Mouse (Mus musculus) fibroblast of lung, adult 2 months (primary cell): ENCODE data around the gene Fhit.

Experiments used
- DNase-seq: peaks from one replicate; pipeline ENCODE4 v3.0.0-alpha.2; 2011; ENCODE audit warnings: low read depth

The Fhit gene

DNA sequence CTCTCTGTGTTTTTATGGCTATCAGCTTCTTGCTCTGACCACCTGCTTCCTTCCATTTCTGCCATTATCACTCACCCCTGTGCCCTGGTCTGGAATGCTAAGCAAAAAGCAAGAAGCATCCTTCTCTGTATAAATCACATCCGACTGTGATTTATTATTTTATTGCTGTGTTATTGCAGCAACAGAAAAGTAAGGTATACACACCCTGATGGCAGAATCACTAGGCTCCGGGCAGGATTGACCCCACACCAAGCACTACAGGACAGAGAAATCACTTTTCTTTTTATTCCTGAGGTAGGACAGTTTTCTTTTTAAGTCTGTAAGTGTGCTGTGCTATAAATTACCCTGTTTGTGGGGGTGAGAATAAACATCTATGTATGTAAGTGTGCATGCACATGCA is 460.1 kb downstream of the Fhit start:
- DNase-seq, result no peak

DNA sequence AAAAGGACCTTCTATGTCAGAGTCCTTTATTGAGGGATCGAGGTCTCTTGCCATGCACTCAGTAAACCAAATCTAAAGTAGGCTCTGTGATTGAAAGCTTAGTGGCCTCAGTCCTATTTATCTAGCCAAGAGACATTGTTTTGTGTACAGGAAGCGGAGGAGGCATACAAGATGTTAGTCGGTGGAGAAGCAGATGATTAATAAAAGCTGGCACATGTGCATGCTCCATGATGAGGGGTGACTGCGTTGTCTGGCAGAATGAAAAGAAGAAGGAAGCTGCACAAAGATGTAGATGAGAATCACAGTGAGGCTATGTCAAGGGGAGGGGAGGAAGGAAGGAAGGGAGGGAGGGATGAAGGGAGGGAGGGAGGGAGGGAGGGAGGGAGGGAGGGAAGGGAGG is 481.8 kb downstream of the Fhit start:
- DNase-seq, result no peak

DNA sequence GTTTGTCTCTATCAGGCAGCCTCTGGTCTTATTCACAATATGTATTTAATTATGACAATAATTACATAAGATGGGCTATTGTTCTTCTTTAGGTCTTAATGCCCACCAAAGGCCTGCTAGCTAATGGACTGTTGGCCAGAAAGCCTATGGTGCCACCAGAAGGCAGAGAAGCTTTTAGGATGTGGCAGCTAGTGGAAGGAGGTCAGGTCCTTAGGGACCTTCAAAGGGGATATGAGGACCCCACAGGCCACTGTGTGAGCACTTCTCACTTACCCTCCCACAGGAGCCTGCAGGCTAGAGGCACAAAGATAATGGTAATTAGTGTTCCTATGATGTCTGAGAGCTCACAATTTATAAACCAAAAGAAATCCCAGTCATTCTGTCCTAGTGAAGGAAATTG is 482.2 kb downstream of the Fhit start:
- DNase-seq, result no peak

DNA sequence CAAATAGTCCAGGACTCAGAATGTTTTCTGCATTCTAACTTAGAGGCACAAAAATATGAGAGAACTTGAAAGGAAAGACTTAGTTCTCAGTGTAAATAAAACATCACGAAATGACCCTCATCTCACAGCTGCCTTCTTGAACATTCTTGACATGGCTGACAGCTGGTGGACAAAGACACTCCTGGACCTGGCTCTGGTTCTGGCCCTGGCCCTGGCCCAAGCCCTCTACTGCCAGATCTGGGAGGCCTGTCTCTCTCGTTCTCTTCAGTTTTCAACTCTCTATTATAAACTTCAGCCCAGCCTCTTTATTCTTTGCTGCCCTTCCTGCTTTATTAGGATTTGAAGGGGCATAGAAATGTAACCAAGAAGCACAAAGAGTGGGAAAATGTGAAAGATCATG is 484.2 kb downstream of the Fhit start:
- no peak for DNase-seq

DNA sequence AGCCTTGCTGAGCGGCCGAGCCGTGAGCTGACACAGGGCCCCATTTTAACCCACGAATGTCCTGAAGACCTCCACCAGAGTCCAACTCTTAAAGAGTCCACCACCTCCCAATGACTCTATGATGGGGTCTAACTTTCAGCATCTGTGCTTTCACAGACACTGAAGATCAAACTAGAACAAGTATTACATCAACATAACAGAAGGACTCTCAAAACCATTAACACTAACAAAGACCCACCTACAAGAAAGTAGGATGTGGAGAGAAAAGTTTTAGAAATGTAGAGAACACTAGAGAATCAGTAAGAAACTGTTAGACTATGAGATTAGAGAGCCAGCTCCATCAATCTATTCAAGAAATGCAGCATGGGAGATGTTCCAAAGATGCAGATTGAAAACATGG is 501.6 kb downstream of the Fhit start:
- no peak for DNase-seq

DNA sequence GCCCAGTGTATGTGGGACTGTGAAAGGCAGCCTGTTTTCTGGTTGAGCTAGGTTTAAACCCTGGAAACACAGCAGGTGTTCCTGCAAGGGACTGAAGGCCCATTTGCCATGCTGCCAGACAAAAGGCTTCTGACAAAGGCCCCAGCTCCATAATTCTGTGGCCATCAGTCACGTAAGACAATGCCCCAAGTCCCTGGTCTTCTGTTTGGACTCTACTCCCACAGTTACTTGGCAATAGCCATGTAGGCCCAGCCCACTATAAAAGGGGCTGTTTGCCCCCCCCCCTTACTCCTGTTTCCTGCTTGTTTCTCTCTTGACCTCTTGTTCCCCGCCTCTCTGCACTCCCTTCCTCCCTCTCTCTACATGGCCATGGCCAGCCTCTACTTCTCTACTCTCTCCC is 502.5 kb downstream of the Fhit start:
- no peak for DNase-seq

DNA sequence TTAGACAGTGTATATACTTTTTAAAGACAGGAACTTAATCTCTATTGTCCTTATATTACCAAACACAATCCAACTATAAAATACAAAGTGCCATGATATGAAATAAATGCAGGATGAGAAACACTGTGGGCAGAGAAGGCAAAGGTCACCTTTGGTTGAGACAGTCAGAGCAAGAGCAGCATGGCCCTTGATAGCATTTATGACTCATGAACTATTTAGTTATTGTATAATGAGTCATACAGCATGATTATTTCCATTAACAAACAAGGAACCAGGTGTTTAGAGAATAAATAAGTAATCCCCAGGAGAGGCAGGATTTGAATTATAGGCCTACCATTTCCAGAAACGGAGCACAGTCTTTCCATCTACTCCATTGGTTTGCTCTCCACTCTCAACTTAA is 503.6 kb downstream of the Fhit start:
- DNase-seq, result no peak

DNA sequence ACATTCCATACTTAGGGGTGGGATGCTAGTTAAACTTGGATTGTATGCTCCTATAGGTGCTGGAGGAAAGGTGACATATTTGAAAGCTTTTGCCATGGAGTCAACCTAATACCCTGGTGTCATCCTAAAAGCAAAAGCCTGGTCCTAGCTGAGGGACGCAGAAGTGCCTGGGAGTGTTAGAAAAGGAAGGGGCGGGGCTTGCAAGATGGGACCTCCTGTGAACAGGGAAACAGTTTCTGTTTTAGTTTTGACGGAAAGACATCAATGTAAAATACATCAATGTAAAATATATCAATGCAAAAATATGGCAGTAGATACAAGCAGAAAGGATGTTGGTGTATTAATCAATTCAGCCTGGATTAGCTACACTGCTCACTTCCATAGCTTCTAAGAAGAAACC is 504.5 kb downstream of the Fhit start:
- DNase-seq, result no peak

DNA sequence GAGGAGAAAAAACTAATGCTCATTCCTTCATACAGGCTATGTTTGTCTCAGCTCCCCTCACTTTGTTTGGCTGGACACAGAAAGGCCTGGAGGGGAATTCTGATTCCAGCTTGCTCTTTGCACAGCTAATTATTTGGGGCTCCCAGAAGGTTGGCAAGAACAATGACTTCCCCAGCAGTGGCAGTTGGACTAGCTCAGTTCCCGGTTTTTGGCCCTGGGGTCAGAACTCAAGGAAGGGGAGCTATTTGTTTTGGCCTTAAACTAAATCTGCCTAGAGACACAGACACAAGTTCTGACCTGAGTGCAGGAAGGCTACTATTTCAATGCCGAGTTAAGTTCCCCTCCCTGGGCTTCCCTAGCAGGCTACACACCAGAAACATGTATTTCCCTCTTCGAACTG is 506.0 kb downstream of the Fhit start:
- DNase-seq, result no peak

DNA sequence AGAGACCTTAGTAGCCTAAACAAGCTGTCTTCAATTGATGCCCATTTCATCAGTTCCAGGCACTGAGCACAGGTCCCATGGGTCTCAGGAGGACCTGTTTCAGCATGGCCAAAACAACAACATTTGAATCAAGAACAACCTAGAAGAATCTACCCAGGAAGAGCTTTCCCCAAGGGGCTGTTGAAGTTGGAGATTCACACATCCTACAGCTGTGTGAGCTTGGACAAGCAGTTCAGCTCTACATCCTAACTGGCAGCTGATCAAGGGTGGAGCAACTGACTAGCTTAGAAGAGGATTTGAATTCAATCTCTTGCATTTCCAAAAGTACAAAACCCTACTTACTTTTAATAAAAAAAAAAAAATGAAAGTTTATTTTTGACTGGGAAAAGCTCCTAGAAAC is 514.0 kb downstream of the Fhit start:
- no peak for DNase-seq

DNA sequence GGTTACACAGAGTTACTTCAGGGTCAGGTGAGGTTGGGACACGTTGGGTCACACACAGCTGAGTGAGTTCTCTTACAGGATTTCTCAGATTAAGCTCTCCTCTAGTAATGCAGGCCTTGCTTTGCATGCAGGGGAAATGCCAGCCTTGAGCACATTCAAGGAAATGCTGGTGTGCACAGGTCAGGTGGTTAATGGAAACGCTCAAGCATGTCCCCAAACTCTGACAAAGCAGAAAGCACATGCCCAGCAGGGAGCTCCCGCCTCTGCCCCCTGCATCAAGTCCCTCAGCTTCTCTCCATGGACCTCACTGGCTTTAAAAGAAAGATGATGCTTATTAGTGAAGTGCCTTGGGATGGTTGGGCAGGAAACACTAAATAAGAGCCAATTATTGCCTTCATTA is 530.1 kb downstream of the Fhit start:
- no peak for DNase-seq

DNA sequence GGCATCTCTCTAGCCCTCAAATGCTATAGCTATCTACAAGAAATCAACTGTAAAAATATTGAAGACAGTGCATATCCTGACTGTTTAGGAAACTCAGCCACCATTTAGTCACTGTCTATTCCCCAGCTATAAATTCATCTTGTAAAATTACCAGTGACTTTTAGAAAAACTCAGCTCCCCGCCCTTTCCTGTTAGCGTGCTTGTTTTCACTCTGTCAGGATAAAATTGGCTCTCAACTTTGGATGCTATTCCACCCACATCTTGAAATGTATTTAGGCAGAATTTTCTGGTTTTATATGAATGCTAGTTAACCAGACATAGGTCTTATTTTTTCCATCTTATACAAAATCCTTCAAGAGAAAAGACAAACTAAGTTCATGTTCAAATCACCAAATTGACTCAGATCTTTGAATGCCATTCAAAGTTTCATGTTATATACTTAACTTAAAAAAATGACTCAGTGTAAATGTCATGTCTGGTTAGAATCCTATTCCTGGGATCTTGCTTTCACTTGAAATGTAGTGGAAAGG is 530.9 kb downstream of the Fhit start:
- DNase-seq, result no peak

DNA sequence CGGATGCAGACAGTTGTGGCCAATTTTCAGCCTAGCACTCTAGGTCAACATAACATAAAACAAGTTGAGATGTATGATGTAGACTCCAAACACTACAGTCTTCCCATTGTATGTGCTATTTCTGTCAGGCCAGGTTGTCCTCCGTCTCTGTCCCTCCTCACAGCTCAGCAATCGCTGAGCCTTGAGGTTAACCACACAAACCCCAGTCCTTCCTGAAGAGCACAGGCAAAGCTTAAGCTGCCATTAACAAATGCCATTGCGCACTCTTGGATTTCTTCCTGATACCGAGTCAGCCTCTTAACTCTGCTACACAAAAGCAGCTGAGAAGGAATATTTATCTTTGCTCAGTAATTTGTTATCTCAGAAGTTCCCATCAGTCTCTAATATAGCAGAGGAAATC is 568.4 kb downstream of the Fhit start:
- no peak for DNase-seq

DNA sequence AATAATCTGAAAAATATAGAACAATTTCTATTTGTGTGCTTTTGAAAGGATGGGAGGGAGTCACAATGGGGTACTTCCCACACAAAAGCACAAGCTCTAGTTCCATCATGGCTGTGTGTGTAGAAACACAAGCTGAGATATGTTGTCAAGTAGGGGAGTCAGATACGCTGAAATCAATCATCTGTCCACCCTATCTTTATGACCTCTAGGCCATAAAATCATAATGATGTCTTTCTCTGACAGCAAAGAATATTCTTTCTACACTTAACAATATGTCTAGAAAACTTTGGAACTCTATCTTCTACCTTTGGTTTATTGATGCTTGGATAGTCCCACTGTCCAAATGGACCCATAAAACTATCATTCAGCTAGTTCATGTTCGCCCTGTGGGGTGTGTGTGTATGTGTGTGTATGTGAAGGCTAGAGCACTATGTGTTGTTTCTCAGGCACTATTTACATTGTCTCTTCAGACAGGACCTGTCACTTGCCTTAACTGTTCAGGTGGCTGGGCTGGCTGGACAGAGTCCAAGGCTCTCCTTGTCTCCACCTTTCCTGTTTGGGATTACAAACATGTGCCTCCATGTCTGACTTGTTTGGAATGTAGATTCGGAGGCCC is 592.8 kb downstream of the Fhit start:
- DNase-seq, result no peak

DNA sequence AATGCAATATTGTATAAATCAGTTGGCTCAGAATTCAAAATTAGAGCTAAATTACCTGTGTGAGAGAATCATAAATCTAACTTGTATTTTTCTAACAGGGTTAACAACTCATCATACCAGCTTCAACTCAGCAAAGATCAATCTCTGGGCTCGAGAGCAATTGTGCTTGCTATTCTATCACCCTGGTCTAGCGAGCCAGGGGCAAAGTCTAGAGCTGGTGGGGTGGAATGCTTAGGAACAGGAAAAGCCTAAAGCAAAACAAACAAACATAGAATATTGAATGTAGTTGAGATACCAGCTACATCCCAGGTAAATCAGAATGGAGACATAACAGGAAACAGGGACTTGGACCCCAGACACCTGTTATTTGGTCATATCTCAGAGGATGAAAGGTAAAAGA is 594.1 kb downstream of the Fhit start:
- DNase-seq, result no peak

DNA sequence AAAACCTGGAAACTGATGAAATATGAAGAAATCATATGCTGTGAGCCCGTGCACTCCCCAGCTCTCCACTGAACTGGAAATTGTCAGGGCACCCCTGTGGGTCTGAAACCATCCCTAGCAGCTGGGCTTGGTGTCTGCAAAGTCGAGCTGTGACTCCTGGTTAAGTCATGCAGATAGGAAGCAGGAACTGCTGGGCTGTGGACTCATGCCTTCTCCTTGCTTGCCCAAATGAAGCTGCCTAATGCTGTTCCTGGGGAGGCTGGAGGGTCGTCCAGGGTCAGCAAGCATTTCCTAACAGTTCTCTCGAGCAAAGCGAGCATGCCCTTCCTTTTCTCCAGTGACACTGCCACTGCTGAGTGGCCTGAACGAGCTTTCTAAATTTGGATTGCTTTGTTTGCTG is 607.1 kb downstream of the Fhit start:
- no peak for DNase-seq

DNA sequence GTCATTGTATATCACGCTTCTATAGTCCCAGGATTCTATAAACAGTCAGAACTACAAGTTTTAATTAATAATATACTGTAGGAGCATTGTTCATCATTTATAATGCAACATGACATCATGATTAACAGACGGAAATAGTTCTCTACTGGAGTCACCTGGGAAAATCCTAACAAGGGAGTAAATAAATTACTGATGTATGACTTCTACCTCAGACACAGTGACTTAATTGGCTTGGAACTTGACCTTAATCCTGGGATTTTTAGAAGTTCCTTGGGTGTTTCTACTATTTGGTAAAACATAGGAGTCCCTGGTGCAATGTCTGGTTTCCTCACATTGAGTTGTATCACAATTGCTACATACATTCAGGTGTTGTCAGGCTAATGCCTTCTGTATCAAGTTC is 613.2 kb downstream of the Fhit start:
- no peak for DNase-seq

DNA sequence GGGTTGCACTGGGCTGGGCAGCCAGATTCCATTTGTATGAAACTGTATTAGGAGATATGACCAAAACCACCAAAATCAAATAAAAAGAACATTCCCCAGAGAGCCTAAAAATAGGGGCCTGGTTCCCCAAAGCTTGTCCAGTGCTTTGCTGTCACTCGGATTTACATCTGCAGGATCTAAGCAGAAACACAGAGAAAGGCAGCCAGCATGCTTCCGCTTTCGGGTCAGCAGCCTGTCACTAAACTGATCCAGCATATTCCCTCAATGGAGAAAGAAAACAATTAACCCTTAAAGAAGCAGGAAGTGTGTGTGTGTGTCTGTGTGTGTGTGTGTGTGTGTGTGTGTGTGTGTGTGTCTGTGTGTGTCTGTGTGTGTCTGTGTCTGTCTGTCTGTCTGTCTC is 615.9 kb downstream of the Fhit start:
- DNase-seq, result no peak

DNA sequence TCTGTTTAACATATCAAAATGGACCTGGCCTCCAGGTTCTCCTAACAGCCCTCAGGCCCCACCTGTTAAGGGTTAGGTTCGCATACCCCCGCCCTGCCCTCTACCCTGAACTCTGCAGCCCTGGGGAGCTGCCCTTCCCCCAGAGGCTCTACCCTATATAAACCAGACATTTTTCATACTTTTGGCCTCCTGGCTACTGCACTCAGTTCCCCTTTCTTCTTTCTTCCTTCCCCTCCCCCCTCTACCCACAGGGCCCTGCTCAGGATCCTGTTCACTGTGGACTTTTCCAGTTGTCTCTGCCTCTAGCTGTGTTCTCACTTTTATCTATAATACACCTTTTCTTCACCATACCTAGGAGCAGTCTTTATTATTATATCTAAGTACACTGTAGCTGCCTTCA is 627.0 kb downstream of the Fhit start:
- DNase-seq, result no peak

DNA sequence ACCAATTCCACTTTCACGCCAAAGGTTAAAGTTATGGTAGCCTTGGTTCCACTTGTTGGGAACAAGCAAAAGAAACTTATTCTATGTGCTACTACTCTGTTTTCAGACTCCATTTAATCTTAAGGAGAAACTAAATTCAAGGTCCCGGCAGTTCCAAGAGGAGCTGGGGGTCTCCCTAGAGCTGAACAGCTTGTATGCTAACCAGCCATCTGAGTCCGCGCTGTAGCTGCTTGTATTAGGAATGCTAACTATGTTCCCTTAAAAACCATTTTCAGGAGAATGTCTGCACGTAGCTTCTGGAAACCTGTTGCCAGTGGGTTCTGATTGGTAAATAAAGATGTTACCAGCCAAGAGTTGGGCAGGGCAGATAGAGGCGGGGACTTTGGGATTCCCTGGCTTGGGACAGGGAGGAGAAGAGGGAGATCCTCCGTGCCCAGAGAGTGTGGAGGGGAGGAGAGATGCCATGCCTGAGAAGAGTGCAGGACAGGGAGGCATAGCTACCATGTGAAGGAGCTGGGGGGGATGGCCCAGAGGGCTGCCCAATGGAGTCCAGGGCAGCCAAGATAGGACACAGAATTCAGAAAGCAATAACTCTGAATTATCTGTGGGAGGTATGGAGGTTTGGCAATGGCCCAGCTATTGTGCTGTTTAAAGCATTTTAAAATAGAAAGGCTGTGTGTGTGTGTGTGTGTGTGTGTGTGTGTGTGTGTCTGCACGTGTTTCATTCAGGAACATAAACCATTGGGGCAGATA is 629.9 kb downstream of the Fhit start:
- DNase-seq, result no peak

DNA sequence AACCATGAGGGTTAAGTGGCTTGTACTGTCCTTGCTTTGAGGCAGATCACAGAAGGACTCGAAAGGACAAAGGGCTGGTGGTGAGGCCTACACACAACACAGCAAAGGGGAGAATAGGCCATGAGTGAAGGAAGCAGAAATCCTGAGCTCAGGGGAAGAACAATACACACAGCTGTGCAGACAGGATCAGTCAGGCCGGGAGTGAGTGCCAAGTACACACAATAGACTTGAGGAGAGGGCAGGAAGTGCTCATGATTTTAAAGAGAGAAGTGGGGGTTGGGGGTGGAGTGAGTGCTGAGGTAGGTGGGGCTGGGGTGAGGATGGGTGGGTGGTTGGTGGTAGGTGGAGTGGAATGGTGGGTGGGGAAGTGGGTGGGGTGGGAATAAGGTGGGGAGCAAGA is 635.0 kb downstream of the Fhit start:
- DNase-seq, result no peak

DNA sequence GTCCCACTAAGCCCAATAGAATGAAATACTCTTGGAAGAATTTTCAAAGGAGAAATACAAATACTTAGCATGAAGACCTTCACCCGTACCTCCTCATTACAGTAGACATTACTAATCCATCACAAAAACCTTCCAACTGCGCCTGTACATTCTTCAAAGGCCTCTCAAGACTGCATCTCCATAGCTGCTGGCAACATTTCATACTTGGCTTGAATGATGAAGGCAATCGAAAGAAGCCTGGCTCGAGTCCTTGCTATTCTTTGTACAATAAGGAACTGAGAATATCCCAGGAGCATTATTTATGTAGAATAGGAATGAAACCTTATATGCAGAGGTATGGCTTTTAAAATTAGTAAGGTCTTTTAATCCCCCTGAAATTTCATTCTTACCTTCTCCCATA is 636.0 kb downstream of the Fhit start:
- DNase-seq, result no peak

DNA sequence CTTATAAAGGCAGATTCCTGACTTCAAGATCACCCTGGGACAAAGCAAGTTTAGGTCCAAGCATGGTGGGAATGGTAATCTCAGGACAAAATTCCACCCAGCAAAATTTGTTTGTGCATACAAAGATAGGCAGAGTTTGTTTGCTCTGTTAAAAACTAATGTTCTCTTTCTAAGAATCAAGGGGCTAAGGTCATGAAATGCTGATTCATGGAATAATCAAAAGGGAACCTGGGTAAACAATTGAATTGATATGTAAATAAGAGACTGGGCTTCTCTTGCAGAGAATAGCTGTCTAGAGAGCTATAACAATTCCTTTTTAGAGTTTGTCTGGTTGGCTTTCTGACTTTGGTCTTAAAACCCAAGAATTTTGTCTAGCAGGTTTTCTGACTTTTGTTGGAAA is 647.8 kb downstream of the Fhit start:
- no peak for DNase-seq

DNA sequence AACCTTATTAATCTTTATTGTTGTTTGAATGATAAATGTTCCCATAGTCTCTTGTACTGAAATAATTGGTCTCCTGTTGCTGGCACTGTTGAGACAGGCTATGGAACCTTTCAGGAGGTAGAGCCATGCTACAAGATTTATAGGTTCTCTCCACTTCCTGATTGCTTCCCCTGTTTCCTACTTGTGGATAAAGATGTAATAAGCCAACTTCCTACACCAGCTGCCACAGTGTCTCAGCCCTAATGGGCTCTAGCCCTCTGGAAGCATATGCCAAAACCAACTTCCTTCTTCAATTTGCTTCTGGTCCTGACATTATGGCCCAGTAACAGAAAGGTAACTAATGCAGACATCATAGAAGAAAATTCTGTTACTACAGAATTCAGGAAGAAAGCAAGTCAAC is 652.6 kb downstream of the Fhit start:
- DNase-seq, result no peak
